Mouse (Mus musculus): ENCODE data around the gene Ltb4r1. TPM values are rescaled to one million over a fixed set of nuclear protein-coding genes. Genes with fewer than 3 reads are reported as not detected.
"Not testable (repeated sequence)": the region's sequence is repeated elsewhere in the genome, so short reads cannot be mapped to it uniquely, and the experiment has no call there.

The Ltb4r1 gene
- total RNA-seq, 2 experiments from 2014 or later = 0.33 to 0.50 TPM

DNA sequence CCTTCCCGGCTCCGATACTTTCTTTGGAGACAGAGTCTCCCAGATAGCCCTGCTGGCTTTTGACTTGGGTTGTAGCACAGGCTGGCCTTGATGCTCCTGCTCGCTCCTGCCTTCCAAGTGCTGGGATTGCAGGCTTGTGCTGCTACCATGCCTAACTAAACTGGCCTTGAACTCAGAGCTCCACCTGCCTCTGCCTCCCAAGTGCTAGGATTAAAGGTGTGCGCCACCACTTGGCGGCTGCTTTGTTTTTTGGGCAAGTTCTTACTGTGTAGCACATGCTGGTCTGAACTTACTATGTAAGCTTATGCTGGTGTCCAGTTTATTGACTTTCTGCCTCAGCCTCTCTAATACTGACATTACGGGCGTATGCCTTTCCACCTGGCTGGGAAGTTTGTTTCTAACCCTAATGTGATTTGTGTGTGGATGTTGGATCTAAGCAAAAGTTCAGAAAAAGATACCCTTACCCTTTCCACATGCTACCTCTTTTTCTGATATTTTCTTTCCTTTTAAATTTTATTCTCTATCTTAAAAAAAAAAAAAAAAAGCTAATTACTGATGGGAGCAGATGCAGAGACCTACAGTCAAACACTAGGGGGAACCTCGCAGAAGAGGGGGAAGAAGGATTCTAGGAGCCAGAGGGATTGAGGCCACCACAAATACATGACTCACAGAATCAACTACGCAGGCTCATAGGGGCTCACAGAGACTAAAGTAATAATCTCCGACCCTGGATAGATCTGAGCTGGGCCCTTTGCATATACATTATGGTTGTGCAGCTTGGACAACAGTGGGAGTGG is 18.5 kb upstream of the Ltb4r1 start:
- H3K4me3 ChIP-seq = no peak overlapping the region
- no peak overlapping the region for H3K27ac ChIP-seq
- no peak for DNase-seq (ENCODE audit: extremely low spot score in 1 of 2, low spot score in 2 of 2)
- no peak; the same call in 1 of the 2 replicates for TF ChIP-seq CTCF (IDR thresholded peaks at IDR 0.05)
- intact Hi-C loops (cut with DNase I) = no loop called here

DNA sequence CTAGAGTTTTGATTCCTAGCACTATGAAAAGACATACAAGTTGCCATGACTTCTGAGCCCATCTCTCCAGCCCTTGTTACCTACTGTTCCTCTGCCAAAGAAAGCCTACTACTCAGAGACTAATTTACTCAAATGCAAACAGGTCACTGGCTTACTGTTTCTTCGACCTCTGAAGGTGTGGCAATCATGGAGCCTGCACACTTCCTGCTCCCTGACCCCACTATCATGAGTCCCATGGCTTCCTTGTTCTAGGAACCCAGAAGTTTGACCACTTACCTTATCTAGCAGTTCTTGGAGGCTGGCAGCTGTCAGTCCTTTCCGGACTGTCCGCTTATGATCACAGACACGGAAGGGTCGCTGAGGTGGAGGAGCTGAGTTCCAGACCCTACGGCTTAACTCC is 8.2 kb upstream of the Ltb4r1 start:
- intact Hi-C loops (cut with DNase I) = no loop called here

DNA sequence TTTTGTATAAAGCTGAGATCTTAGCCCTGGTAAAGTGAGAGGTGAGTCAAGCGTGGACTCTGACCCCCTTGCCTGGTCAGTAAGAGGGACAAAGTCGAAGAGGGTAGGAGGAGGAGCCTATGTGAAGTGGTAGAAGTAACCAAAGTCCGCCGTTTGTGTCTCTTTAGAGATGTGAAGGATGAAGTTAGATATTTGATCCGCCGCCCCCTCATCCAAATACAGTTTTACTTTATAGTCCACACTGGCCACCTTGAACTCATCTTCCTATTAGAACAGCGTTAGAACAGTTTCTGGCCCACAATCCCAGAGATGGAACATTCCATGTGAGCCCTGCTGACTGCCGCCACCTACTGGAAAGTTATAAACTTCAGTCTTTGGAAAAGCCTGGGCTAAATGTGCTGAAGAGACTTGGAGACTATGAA is 7.4 kb upstream of the Ltb4r1 start, which contains the start of gene Cideb:
Gene Cideb, minus strand, starts transcription at position 96 of the 422 bp plus-strand sequence.
- TF ChIP-seq CTCF (IDR thresholded peaks at IDR 0.05) = peak; percentile 70
- intact Hi-C loops (cut with DNase I) = no loop called here
- DNase-seq (ENCODE audit: extremely low spot score in 1 of 2, low spot score in 2 of 2) = no peak
- no peak within 1 kb of the TSS for H3K4me3 ChIP-seq
- H3K27ac ChIP-seq = no peak within 1 kb of the TSS

More for the DNA sequence above, 8.2 kb upstream of the Ltb4r1 start:
- Histone ChIP-seq H3K4me3 (no peak overlapping the region), H3K27ac (no peak overlapping the region)
- no peak for DNase-seq (ENCODE audit: extremely low spot score in 1 of 2, low spot score in 2 of 2)
- TF ChIP-seq CTCF (IDR thresholded peaks at IDR 0.05) = no peak

DNA sequence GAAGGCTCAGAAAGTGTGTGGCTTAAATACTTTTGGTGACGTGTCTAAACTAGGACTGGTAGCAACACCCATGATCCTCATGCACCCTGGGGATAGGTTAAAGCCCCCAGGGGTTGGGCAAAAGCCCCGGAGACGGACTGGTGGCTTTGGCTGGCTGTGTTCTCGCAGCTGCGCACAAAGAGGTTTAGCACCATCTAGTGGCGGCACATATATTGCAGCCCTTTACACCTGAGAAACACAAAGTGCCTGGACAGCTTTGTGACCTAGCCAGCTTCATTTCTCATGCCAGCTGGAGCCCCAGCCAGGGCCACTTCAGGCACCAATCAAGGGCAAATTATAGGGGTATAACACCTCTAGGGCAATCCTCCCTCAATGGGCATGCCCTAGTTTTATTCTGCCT is 5.6 kb upstream of the Ltb4r1 start:
- not testable (repeated sequence) for H3K27ac ChIP-seq
- peak; percentile 79 to 85 for DNase-seq (ENCODE audit: extremely low spot score in 1 of 2, low spot score in 2 of 2)
- TF ChIP-seq CTCF (IDR thresholded peaks at IDR 0.05) = peak; percentile 81
- peak overlapping the region; percentile 21 for H3K4me3 ChIP-seq
- intact Hi-C loops (cut with DNase I) = loop anchor here (5.0 kb wide), 1 partner anchor 142 kb away; the partner anchor contains the start of gene Sdr39u1

DNA sequence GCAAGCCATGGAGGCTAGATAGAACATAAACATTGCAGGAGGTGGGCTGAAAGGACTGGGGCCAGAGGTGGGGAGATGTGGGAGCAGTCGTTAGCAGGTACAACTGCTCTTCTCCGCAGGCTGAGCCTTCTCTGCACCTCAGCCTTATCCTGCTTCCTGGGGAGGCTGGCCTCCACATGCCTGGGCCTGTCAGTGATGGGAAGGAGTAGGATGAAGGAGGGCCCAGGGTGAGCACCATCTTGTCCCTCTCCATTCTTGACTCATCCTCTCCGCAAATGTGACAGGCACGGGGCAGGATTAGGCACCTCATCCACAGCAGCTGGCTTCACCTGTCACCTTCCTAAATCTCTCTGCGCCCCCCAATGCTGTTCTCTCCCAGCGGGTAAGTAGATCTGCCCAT is 4.6 kb upstream of the Ltb4r1 start, which contains the start of gene Ltb4r2:
Gene Ltb4r2, plus strand, starts transcription at position 266 of the 400 bp plus-strand sequence.
- intact Hi-C loops (cut with DNase I) = loop anchor here (5.0 kb wide), 1 partner anchor 141 kb away; the partner anchor contains the start of gene Sdr39u1
- peak within 1 kb of the TSS; percentile 53 for H3K4me3 ChIP-seq
- TF ChIP-seq CTCF (IDR thresholded peaks at IDR 0.05) = no peak
- DNase-seq (ENCODE audit: extremely low spot score in 1 of 2, low spot score in 2 of 2) = no peak
- H3K27ac ChIP-seq = peak within 1 kb of the TSS; percentile 25

DNA sequence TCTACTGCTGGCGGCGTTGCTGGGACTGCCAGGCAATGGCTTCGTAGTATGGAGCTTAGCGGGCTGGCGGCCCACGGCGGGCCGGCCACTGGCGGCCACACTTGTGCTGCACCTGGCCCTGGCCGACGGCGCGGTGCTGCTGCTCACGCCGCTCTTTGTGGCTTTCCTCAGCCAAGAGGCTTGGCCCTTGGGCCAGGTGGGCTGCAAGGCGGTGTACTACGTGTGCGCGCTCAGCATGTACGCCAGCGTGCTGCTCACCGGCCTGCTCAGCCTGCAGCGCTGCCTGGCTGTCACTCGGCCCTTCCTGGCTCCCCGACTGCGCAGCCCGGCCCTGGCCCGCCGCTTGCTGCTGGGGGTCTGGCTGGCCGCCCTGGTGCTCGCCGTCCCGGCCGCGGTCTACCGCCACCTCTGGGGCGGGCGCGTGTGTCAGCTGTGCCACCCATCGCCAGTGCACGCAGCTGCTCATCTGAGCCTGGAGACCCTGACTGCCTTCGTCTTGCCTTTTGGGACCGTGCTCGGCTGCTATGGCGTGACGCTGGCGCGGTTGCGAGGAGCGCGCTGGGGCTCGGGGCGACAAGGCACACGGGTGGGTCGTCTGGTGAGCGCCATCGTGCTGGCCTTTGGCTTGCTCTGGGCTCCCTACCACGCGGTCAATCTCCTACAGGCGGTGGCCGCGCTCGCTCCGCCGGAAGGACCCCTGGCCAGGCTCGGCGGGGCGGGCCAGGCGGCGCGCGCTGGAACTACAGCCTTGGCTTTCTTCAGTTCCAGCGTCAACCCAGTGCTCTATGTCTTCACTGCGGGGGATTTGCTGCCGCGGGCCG is 3.6 kb upstream of the Ltb4r1 start:
- DNase-seq (ENCODE audit: extremely low spot score in 1 of 2, low spot score in 2 of 2) = peak; percentile 25 to 40
- peak overlapping the region; percentile 53 for H3K4me3 ChIP-seq
- TF ChIP-seq CTCF (IDR thresholded peaks at IDR 0.05) = peak; percentile 54
- intact Hi-C loops (cut with DNase I) = loop anchor here (5.0 kb wide), 1 partner anchor 140 kb away; the partner anchor contains the start of gene Sdr39u1
- H3K27ac ChIP-seq = peak overlapping the region; percentile 25

DNA sequence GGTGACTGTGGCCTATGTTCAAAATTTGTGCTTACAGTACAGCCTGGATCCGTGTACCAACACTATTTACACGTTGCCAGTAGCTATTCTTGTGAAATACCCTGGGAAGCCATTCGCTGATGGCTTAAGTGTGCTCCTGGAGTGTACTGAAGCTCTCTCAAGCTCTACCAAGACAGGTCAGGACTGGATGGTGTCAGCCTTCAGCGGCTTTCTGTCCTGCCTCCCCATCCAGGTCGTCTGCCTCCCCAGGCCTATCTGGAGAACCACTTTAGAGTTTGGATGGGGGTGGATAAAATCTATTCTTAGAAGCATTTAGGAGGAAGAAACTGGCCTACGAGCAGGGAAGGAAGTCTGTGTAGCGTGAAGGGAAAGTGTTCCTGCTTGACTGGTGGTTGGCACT is 2.6 kb upstream of the Ltb4r1 start:
- Histone ChIP-seq H3K4me3 (no peak overlapping the region), H3K27ac (0 out of 2 replicates have a peak overlapping the region, but pooled peaks have one; percentile 8)
- TF ChIP-seq CTCF (IDR thresholded peaks at IDR 0.05) = no peak
- intact Hi-C loops (cut with DNase I) = loop anchor here (5.0 kb wide), 1 partner anchor 139 kb away; the partner anchor contains the start of gene Sdr39u1
- no peak for DNase-seq (ENCODE audit: extremely low spot score in 1 of 2, low spot score in 2 of 2)

DNA sequence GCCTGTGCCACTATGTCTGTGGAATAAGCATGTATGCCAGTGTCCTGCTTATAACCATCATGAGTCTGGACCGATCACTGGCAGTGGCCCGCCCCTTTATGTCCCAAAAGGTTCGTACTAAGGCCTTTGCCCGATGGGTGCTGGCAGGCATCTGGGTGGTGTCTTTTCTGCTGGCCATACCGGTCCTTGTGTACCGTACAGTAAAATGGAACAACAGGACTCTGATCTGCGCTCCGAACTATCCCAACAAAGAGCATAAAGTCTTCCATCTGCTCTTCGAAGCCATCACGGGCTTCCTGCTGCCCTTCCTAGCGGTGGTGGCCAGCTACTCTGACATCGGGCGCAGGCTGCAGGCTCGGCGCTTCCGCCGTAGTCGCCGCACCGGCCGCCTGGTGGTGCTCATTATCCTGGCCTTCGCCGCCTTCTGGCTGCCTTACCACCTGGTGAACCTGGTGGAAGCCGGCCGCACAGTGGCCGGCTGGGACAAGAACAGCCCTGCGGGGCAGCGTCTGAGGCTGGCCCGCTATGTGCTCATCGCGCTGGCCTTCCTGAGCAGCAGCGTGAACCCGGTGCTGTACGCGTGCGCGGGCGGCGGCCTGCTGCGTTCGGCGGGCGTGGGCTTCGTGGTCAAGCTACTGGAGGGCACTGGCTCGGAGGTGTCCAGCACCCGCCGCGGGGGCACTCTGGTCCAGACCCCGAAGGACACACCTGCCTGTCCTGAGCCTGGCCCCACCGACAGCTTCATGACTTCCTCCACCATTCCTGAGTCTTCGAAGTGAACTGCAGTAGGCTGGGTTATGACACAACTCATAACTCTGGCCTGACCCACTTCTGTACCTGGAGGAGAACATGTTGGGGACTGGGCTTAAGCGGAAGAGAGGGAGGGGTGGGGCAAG is 2.0 kb downstream of the Ltb4r1 start:
- TF ChIP-seq CTCF (IDR thresholded peaks at IDR 0.05) = peak; percentile 56
- H3K4me3 ChIP-seq = peak overlapping the region; percentile 43
- peak in 1 of 2 experiments; percentile 54 for DNase-seq (ENCODE audit: extremely low spot score in 1 of 2, low spot score in 2 of 2)
- intact Hi-C loops (cut with DNase I) = no loop called here
- H3K27ac ChIP-seq = no peak overlapping the region

DNA sequence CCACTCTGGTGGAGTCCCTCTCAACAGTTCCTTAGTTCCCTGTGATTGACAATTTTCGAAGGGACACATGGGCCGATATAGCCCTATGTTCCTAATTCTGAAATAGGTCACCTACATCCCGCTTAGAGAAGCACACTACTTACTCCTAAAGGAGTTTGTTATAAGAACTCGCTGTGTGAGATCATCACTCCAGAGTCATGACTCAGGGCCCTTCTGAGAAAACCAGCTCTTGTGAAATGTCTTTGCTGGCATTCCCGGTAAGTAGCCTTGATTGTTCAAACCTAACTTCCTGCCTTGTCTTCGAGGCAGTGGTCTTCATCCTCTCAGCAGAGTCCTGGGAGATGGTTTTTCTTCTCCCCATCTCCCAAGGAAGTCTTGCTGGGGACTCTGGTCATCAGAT is 2.8 kb downstream of the Ltb4r1 start:
- TF ChIP-seq CTCF (IDR thresholded peaks at IDR 0.05) = no peak
- Histone ChIP-seq H3K27ac (no peak overlapping the region), H3K4me3 (no peak overlapping the region)
- no peak for DNase-seq (ENCODE audit: extremely low spot score in 1 of 2, low spot score in 2 of 2)
- intact Hi-C loops (cut with DNase I) = no loop called here

DNA sequence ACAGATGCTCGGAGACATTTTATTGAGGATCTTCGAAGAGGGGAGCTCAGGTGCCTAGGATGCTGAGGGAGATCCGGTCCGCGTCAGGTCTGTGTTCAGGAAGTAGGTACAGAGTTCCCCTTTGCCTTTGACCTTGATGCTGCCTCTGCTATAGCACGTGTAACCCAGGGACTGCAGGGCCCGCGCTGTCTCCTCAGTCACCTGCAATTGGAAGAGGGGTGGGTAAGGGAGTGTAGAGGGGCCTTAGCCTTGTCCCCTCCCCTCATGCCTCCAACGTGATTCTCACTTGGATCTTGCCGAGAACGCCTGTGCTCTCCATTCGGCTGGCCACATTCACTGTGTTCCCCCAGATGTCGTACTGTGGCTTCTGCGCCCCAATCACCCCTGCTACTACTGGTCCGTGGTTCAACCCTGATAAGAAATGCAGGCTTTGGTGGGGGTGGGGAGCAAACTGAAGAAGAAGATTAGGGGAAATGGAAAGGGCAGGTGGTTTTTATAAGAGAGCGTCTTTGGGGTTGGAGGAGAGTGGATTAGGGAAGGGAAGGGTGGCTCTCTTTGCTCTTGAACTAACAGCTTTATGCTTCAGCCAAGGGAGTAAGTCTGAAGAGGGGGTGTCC is 3.4 kb downstream of the Ltb4r1 start:
- no peak overlapping the region for H3K27ac ChIP-seq
- intact Hi-C loops (cut with DNase I) = no loop called here
- TF ChIP-seq CTCF (IDR thresholded peaks at IDR 0.05) = no peak
- DNase-seq (ENCODE audit: extremely low spot score in 1 of 2, low spot score in 2 of 2) = no peak
- H3K4me3 ChIP-seq = no peak overlapping the region
